In the genomic region with DNA sequence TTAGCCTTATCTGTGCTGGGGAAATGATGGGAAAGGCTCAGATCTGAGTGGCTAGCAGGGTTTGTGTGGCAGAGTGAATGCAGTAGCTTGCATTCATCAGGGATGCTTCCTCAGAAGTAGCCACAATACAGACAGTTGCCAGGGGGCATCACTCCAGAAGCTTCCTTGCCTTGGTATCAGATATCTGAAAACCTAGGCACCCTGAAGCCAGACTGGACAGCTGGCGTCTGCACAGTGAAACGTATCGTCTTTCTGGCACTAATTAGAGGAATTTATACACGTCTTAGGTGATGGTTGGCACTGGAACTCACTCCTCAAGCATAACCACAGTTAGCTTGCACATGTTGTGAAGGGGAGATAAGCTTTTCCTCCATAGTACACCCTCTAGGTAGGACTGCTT, we compare ENCODE assay signal across 25 mouse cellular contexts.
DNase-seq lines count a peak whose midpoint lies in the region; ATAC-seq and TF ChIP-seq lines count a peak whose summit lies in the region.
"Had no signal": no experiment of that assay in that cellular context is flagged by ENCODE, and none has a peak within 500 bp of the region (broad histone marks: within the 10 kb centered on the region; RNA-seq: fewer than 3 reads in every experiment).

No protein-coding gene starts in this region.

- H3K27ac ChIP-seq in gastrocnemius, adult 2 months, result no peak overlapping the region
- no peak overlapping the region for H3K27ac ChIP-seq in hindbrain, embryonic 13.5 days
- H3K27ac ChIP-seq: embryonic facial prominence, embryonic 15.5 days; heart, adult 2 months; heart, embryonic 10.5 days; heart, embryonic 13.5 days; hindbrain, embryonic 12.5 days; intestine, embryonic 15.5 days had no signal

- no peaks in the 10 kb centered on the region for H3K9me3 ChIP-seq in hindbrain, embryonic 13.5 days
- H3K9me3 ChIP-seq: embryonic facial prominence, embryonic 15.5 days; heart, embryonic 10.5 days; heart, embryonic 13.5 days; hindbrain, embryonic 12.5 days; intestine, embryonic 15.5 days had no signal

- no peak overlapping the region for H3ac ChIP-seq in myocyte (ENCODE audit: control insufficient read depth, insufficient read length)

- no peak overlapping the region for H3K4me3 ChIP-seq in gastrocnemius, adult 2 months
- H3K4me3 ChIP-seq in myocyte, result no peak overlapping the region
- no peak overlapping the region for H3K4me3 ChIP-seq in hindbrain, embryonic 13.5 days
- H3K4me3 ChIP-seq: embryonic facial prominence, embryonic 15.5 days; heart, adult 2 months; heart, embryonic 10.5 days; heart, embryonic 13.5 days; hindbrain, embryonic 12.5 days; intestine, embryonic 15.5 days had no signal

- H3K27me3 ChIP-seq in myocyte (ENCODE audit: control insufficient read depth, insufficient read depth, insufficient read length), result no peaks in the 10 kb centered on the region
- H3K27me3 ChIP-seq in hindbrain, embryonic 13.5 days, result no peaks in the 10 kb centered on the region
- H3K27me3 ChIP-seq: embryonic facial prominence, embryonic 15.5 days; heart, embryonic 13.5 days; hindbrain, embryonic 12.5 days; intestine, embryonic 15.5 days had no signal

- no peaks in the 10 kb centered on the region for H3K4me1 ChIP-seq in hindbrain, embryonic 13.5 days (replicated peaks)
- H3K4me1 ChIP-seq: embryonic facial prominence, embryonic 15.5 days; heart, embryonic 10.5 days; heart, embryonic 13.5 days; hindbrain, embryonic 12.5 days; intestine, embryonic 15.5 days had no signal

- DNase-seq in gastrocnemius, adult 18-20 months (ENCODE audit: low spot score), result peak; percentile 72
- DNase-seq in gastrocnemius, adult 2 months, result peak; percentile 82
- peak; percentile 60 for DNase-seq in gastrocnemius, postnatal 14 days
- DNase-seq in heart, postnatal 14 days, result no peak
- DNase-seq in cerebellum, adult 9-11 months, result no peak
- DNase-seq: adrenal gland, adult 2 months; adrenal gland, postnatal 14 days; cerebellum, adult 11-12 months; cerebellum, adult 9-10 months; cerebellum, postnatal 36 days; embryo, embryonic 11 days; forebrain, postnatal 0 days; heart, adult 2 months; kidney, adult 11 months; kidney, adult 8-10 months had no signal

- WGBS in hindbrain, embryonic 13.5 days, result 82% methylated on average over 4 of the region's 4 CpGs

- no peak for TF ChIP-seq POLR2A in myocyte (IDR thresholded peaks at IDR 0.05; ENCODE audit: insufficient read length, low read depth)

- H3K79me2 ChIP-seq in myocyte (ENCODE audit: control insufficient read depth, insufficient read depth), result no peaks in the 10 kb centered on the region

- H3K36me3 ChIP-seq in myocyte (ENCODE audit: control insufficient read depth, insufficient read depth), result no peaks in the 10 kb centered on the region
- peaks cover 31% of the 10 kb centered on the region for H3K36me3 ChIP-seq in hindbrain, embryonic 13.5 days

- no peak for TF ChIP-seq CTCF in gastrocnemius, adult 2 months (IDR thresholded peaks at IDR 0.05)

- no peak overlapping the region for H3K4me2 ChIP-seq in myocyte (ENCODE audit: low read depth)
- H3K4me2 ChIP-seq in hindbrain, embryonic 13.5 days, result no peak overlapping the region
- H3K4me2 ChIP-seq: embryonic facial prominence, embryonic 15.5 days; heart, embryonic 13.5 days; hindbrain, embryonic 12.5 days; intestine, embryonic 15.5 days had no signal

- H3K9ac ChIP-seq in hindbrain, embryonic 13.5 days, result no peak overlapping the region
- H3K9ac ChIP-seq: embryonic facial prominence, embryonic 15.5 days; forebrain, postnatal 0 days; heart, embryonic 13.5 days; hindbrain, embryonic 12.5 days; intestine, embryonic 15.5 days had no signal

- intact Hi-C loops in gastrocnemius, adult 2 months (cut with DNase I), result no loop called here
- intact Hi-C loops in gastrocnemius, postnatal 14 days (cut with DNase I; ENCODE audit: low total_unique reads), result no loop called here
- intact Hi-C loops in heart, postnatal 14 days (cut with DNase I), result no loop called here

- ATAC-seq in hindbrain, embryonic 13.5 days (ENCODE audit: low FRiP score), result no peak
- ATAC-seq: CD4-positive, CD25-positive, alpha-beta regulatory T cell, adult 4 months; forebrain, embryonic 14.5 days; forebrain, postnatal 0 days; hindbrain, embryonic 16.5 days; intestine, embryonic 15.5 days had no signal

TF ChIP-seq in myocyte, 11 proteins besides CTCF, POLR2A, EP300 and RAD21:
- TF ChIP-seq TCF12 (IDR thresholded peaks at IDR 0.05; ENCODE audit: insufficient read depth, poor library complexity, severe bottlenecking) (peak; percentile 31), CEBPB (IDR thresholded peaks at IDR 0.05; ENCODE audit: insufficient read depth, poor library complexity, severe bottlenecking) (no peak), MYOD1 (IDR thresholded peaks at IDR 0.05; ENCODE audit: control insufficient read depth in 1 of 3, insufficient read length in 2 of 3, low read depth in 2 of 3) (peak; percentile 37 to 80 (median 73)), USF1 (IDR thresholded peaks at IDR 0.05; ENCODE audit: low read depth) (peak; percentile 40), MYOG (IDR thresholded peaks at IDR 0.05; ENCODE audit: control insufficient read depth in 1 of 3, insufficient read depth in 1 of 3, insufficient read length in 2 of 3, low read depth in 2 of 3) (peak in 2 of 3 experiments; percentile 58 to 64), E2F4 (IDR thresholded peaks at IDR 0.05; ENCODE audit: insufficient read depth) (no peak)

Comparison
In these comparisons a context has a peak if more than half of its experiments do, and no peak if none do; other contexts are left out.
1. DNase-seq: peak in gastrocnemius, adult 18-20 months (single experiment), gastrocnemius, adult 2 months (single experiment) and gastrocnemius, postnatal 14 days (single experiment); none in heart, postnatal 14 days (0 of 2) and cerebellum, adult 9-11 months (single experiment).